In genomic region chr14:34936192-34936770, GRCm38 (mm10) we compare ENCODE assay signal across 10 mouse cellular contexts.
DNase-seq lines count a peak whose midpoint lies in the region; ATAC-seq and TF ChIP-seq lines count a peak whose summit lies in the region.
"Had no signal": no experiment of that assay in that cellular context is flagged by ENCODE, and none has a peak within 500 bp of the region (broad histone marks: within the 10 kb centered on the region; RNA-seq: fewer than 3 reads in every experiment).

No protein-coding gene starts in this region.

- no peaks in the 10 kb centered on the region for H3K4me1 ChIP-seq in kidney, postnatal 0 days (replicated peaks; ENCODE audit: insufficient read depth, low read length)
- H3K4me1 ChIP-seq in midbrain, postnatal 0 days (ENCODE audit: insufficient read depth, low read length), result peaks cover 19% of the 10 kb centered on the region

- ATAC-seq in kidney, postnatal 0 days (replicated peaks; ENCODE audit: low FRiP score, low read depth), result 0 out of 2 replicates have a peak, but pooled peaks have one; percentile 36
- no peak for ATAC-seq in midbrain, postnatal 0 days (ENCODE audit: low FRiP score)
- ATAC-seq: inflammation-experienced regulatory T-cells, adult 6 months had no signal

- peak; percentile 33 to 62 for DNase-seq in cerebellum, postnatal 25 days
- no peak for DNase-seq in cerebellum, adult 11 months
- peak; percentile 23 for DNase-seq in left cerebral cortex, postnatal 4 days
- DNase-seq in left cerebral cortex, adult 8-10 months (ENCODE audit: low spot score in 2 of 2), result no peak
- DNase-seq in kidney, postnatal 0 days (ENCODE audit: low spot score), result peak; percentile 54
- DNase-seq in midbrain, postnatal 0 days (ENCODE audit: low spot score), result peak; percentile 58
- no peak for DNase-seq in adrenal gland, postnatal 14 days
- no peak for DNase-seq in embryo, embryonic 10 days (ENCODE audit: low spot score)
- DNase-seq: lung, adult 18-20 months had no signal

- H3K9me3 ChIP-seq in kidney, postnatal 0 days (replicated peaks; ENCODE audit: low read length), result no peaks in the 10 kb centered on the region
- H3K9me3 ChIP-seq in midbrain, postnatal 0 days (ENCODE audit: low read length), result no peaks in the 10 kb centered on the region

- intact Hi-C loops in left cerebral cortex, postnatal 4 days (cut with DNase I), result no loop called here

- no peak for TF ChIP-seq CTCF in kidney, postnatal 0 days (IDR thresholded peaks at IDR 0.05; ENCODE audit: low read depth)
- TF ChIP-seq CTCF in midbrain, postnatal 0 days (IDR thresholded peaks at IDR 0.05), result no peak

- no peak overlapping the region for H3K27ac ChIP-seq in kidney, postnatal 0 days
- no peak overlapping the region for H3K27ac ChIP-seq in midbrain, postnatal 0 days (ENCODE audit: low read depth, low read length)

- no peak overlapping the region for H3K9ac ChIP-seq in kidney, postnatal 0 days (ENCODE audit: low read depth, low read length)
- no peak overlapping the region for H3K9ac ChIP-seq in midbrain, postnatal 0 days (replicated peaks; ENCODE audit: low read length, poor library complexity, severe bottlenecking)

- no peaks in the 10 kb centered on the region for H3K36me3 ChIP-seq in kidney, postnatal 0 days (ENCODE audit: insufficient read depth, low read length)
- H3K36me3 ChIP-seq in midbrain, postnatal 0 days (ENCODE audit: insufficient read depth, low read length), result no peaks in the 10 kb centered on the region

- 12% methylated on average over 13 of the region's 13 CpGs for WGBS in kidney, postnatal 0 days
- 39% methylated on average over 13 of the region's 13 CpGs for WGBS in midbrain, postnatal 0 days

- H3K4me3 ChIP-seq in kidney, postnatal 0 days (replicated peaks; ENCODE audit: low read depth, low read length), result 0 out of 2 replicates have a peak overlapping the region, but pooled peaks have one; percentile 11
- no peak overlapping the region for H3K4me3 ChIP-seq in midbrain, postnatal 0 days (ENCODE audit: low read depth, low read length)

- no peaks in the 10 kb centered on the region for H3K27me3 ChIP-seq in kidney, postnatal 0 days (ENCODE audit: insufficient read depth, low read length)
- no peaks in the 10 kb centered on the region for H3K27me3 ChIP-seq in midbrain, postnatal 0 days (ENCODE audit: insufficient read depth, low read length)

- peak overlapping the region; percentile 53 for H3K4me2 ChIP-seq in kidney, postnatal 0 days (ENCODE audit: low read length)
- H3K4me2 ChIP-seq in midbrain, postnatal 0 days (ENCODE audit: low read depth, low read length, poor library complexity, severe bottlenecking), result no peak overlapping the region

Comparison
In these comparisons a context has a peak if more than half of its experiments do, and no peak if none do; other contexts are left out.
1. DNase-seq: peak in cerebellum, postnatal 25 days (2 of 2), left cerebral cortex, postnatal 4 days (single experiment), kidney, postnatal 0 days (single experiment) and midbrain, postnatal 0 days (single experiment); none in cerebellum, adult 11 months (single experiment), left cerebral cortex, adult 8-10 months (0 of 2), adrenal gland, postnatal 14 days (single experiment) and embryo, embryonic 10 days (single experiment).